Mouse (Mus musculus) ES-Bruce4 (cell line): ENCODE measurements around the gene Inpp4b.

ENCODE experiments used
- CTCF ChIP-seq: IDR thresholded peaks from one replicate; pipeline ENCODE4 v1.8.1; 2011; ENCODE audit warnings: low read depth, low read length
- EP300 ChIP-seq: IDR thresholded peaks from 2 replicates; pipeline ENCODE4 v1.6.1; 2011; ENCODE audit warnings: low read depth, low read length; ENCODE audit not compliant: insufficient read depth
- POLR2A ChIP-seq: IDR thresholded peaks from one replicate; pipeline ENCODE4 v1.8.1; 2011; ENCODE audit warnings: low read length; ENCODE audit not compliant: insufficient read depth

- no peak for TF ChIP-seq CTCF
- TF ChIP-seq POLR2A = no peak
- TF ChIP-seq EP300 = no peak
These were observed 514.3 kb downstream of the Inpp4b start for GRCm38 (mm10) chr8:81856608-81857007.
